Mouse (Mus musculus) lung, postnatal 0 days (tissue): Measurements from ENCODE around the gene Tmco4. TPM values are rescaled to one million over a fixed set of nuclear protein-coding genes. Genes with fewer than 3 reads are reported as not detected.

Experiments
- ATAC-seq: fragments of 200-750 bp; cut with Nextera tagmentation; 2 replicates; pipeline ENCODE4 v1.8.0; 2017; ENCODE audit warnings: moderate library complexity
- DNase-seq: peaks from one replicate; pipeline ENCODE4 v3.0.0-alpha.2; 2016; ENCODE audit warnings: low spot score
- H3K27ac ChIP-seq: fragments of 300-500 bp; sonication (generic); 2 replicates; pipeline ENCODE4 v1.5.1; 2014; ENCODE audit warnings: antibody characterized with exemption, mild to moderate bottlenecking, low read length, mixed read lengths
- H3K27me3 ChIP-seq: fragments of 300-500 bp; sonication (generic); replicated peaks from 2 replicates; pipeline ENCODE4 v1.6.1; 2014; ENCODE audit warnings: low read length, mixed read lengths; ENCODE audit not compliant: insufficient read depth
- H3K36me3 ChIP-seq: fragments of 300-500 bp; sonication (generic); 2 replicates; pipeline ENCODE4 v1.6.1; 2014; ENCODE audit warnings: low read length, mixed read lengths; ENCODE audit not compliant: insufficient read depth
- H3K4me1 ChIP-seq: fragments of 300-500 bp; sonication (generic); 2 replicates; pipeline ENCODE4 v1.6.1; 2014; ENCODE audit warnings: antibody characterized with exemption, low read depth, low read length, mixed read lengths; ENCODE audit not compliant: insufficient read depth
- H3K4me2 ChIP-seq: fragments of 300-500 bp; sonication (generic); replicated peaks from 2 replicates; pipeline ENCODE4 v1.6.1; 2014; ENCODE audit warnings: low read depth, mild to moderate bottlenecking, low read length, moderate library complexity, mixed read lengths
- H3K4me3 ChIP-seq: fragments of 300-500 bp; sonication (generic); 2 replicates; pipeline ENCODE4 v1.5.1; 2014; ENCODE audit warnings: low read depth, low read length
- H3K9ac ChIP-seq: fragments of 300-500 bp; sonication (generic); replicated peaks from 2 replicates; pipeline ENCODE4 v1.6.1; 2014; ENCODE audit warnings: low read depth, mild to moderate bottlenecking
- H3K9me3 ChIP-seq: fragments of 300-500 bp; sonication (generic); 2 replicates; pipeline ENCODE4 v1.6.1; 2016; ENCODE audit warnings: low read length, mixed read lengths
- CTCF ChIP-seq: IDR thresholded peaks from 2 replicates; pipeline ENCODE4 v1.5.1; 2016; ENCODE audit warnings: antibody characterized with exemption, mild to moderate bottlenecking
- EP300 ChIP-seq: IDR thresholded peaks from 2 replicates; pipeline ENCODE4 v1.6.1; 2016; ENCODE audit warnings: antibody characterized with exemption, mild to moderate bottlenecking, control low read depth
- WGBS: fragments of 180-500 bp; shearing (Covaris S2); extraction: QIAGEN DNeasy Blood & Tissue Kit; methylation state at CpG from one replicate; pipeline ENCODE4 v1.1.7; 2014; 5-methylcytosine and 5-hydroxymethylcytosine counted together
- polyA plus RNA-seq: library from polyadenylated mRNA; unstranded; fragments of >200 nt; fragmentation: Nextera tagmentation; extraction: Ambion mirVana; gene quantifications from 2 replicates; pipeline ENCODE4 v1.2.1, GENCODE M21; 2015

Gene Tmco4
- polyA plus RNA-seq, 1 experiment from 2014 or later, result 8.5 TPM

GRCm38 (mm10) chr4:138980021-138980420 lies 7.3 kb downstream of the Tmco4 start:
- no peak overlapping the region for H3K9ac ChIP-seq
- H3K4me3 ChIP-seq, result no peak overlapping the region
- no peak for DNase-seq
- WGBS, result 67% methylated on average over 8 of the region's 8 CpGs
- TF ChIP-seq CTCF (no peak), EP300 (no peak)
- no peaks in the 10 kb centered on the region for H3K9me3 ChIP-seq
- no peak overlapping the region for H3K27ac ChIP-seq
- H3K27me3 ChIP-seq, result no peaks in the 10 kb centered on the region
- no peaks in the 10 kb centered on the region for H3K36me3 ChIP-seq
- no peaks in the 10 kb centered on the region for H3K4me1 ChIP-seq
- no peak for ATAC-seq
- H3K4me2 ChIP-seq, result no peak overlapping the region

- Histone ChIP-seq H3K9ac (no peak overlapping the region), H3K4me1 (no peaks in the 10 kb centered on the region), H3K4me3 (no peak overlapping the region), H3K27ac (no peak overlapping the region), H3K36me3 (no peaks in the 10 kb centered on the region), H3K27me3 (no peaks in the 10 kb centered on the region), H3K9me3 (no peaks in the 10 kb centered on the region), H3K4me2 (no peak overlapping the region)
- DNase-seq (peak; percentile 30), ATAC-seq (0 out of 2 replicates have a peak, but pooled peaks have one; percentile 40)
- 23% methylated on average over 12 of the region's 12 CpGs for WGBS
- no peak for TF ChIP-seq EP300
- TF ChIP-seq CTCF, result no peak
Observed at GRCm38 (mm10) chr4:138980771-138981420, 8.2 kb downstream of the Tmco4 start.

GRCm38 (mm10) chr4:138983422-138983821 lies 10.7 kb downstream of the Tmco4 start:
- Histone ChIP-seq H3K27ac (0 out of 2 replicates have a peak overlapping the region, but pooled peaks have one; percentile 1), H3K36me3 (no peaks in the 10 kb centered on the region), H3K27me3 (no peaks in the 10 kb centered on the region), H3K4me1 (no peaks in the 10 kb centered on the region), H3K4me2 (no peak overlapping the region), H3K9me3 (no peaks in the 10 kb centered on the region), H3K4me3 (no peak overlapping the region), H3K9ac (no peak overlapping the region)
- DNase-seq (peak; percentile 64), ATAC-seq (peak; percentile 80)
- TF ChIP-seq CTCF, result no peak
- TF ChIP-seq EP300, result no peak
- WGBS, result 55% methylated on average over 3 of the region's 3 CpGs

GRCm38 (mm10) chr4:138984744-138985143 lies 12.1 kb downstream of the Tmco4 start:
- no peaks in the 10 kb centered on the region for H3K36me3 ChIP-seq
- H3K9me3 ChIP-seq, result no peaks in the 10 kb centered on the region
- whole genome bisulfite sequencing, result 76% methylated on average over 7 of the region's 7 CpGs
- no peak overlapping the region for H3K9ac ChIP-seq
- H3K27ac ChIP-seq, result no peak overlapping the region
- H3K4me1 ChIP-seq, result no peaks in the 10 kb centered on the region
- no peak overlapping the region for H3K4me3 ChIP-seq
- no peaks in the 10 kb centered on the region for H3K27me3 ChIP-seq
- DNase-seq (no peak), ATAC-seq (no peak)
- no peak overlapping the region for H3K4me2 ChIP-seq
- TF ChIP-seq CTCF, result peak; percentile 37
- no peak for TF ChIP-seq EP300

- DNase-seq (no peak), ATAC-seq (no peak)
- Histone ChIP-seq H3K27ac (no peak overlapping the region), H3K4me1 (no peaks in the 10 kb centered on the region), H3K9me3 (no peaks in the 10 kb centered on the region), H3K27me3 (no peaks in the 10 kb centered on the region), H3K4me2 (no peak overlapping the region), H3K4me3 (no peak overlapping the region), H3K36me3 (no peaks in the 10 kb centered on the region), H3K9ac (no peak overlapping the region)
- 65% methylated on average over 5 of the region's 5 CpGs for WGBS
- TF ChIP-seq CTCF (no peak), EP300 (no peak)
Observed at GRCm38 (mm10) chr4:138986280-138986679, 13.6 kb downstream of the Tmco4 start.

- Histone ChIP-seq H3K4me3 (no peak overlapping the region), H3K36me3 (no peaks in the 10 kb centered on the region), H3K4me1 (no peaks in the 10 kb centered on the region), H3K27ac (no peak overlapping the region), H3K4me2 (no peak overlapping the region), H3K27me3 (no peaks in the 10 kb centered on the region), H3K9me3 (no peaks in the 10 kb centered on the region), H3K9ac (no peak overlapping the region)
- no peak for TF ChIP-seq CTCF
- TF ChIP-seq EP300, result no peak
- DNase-seq (no peak), ATAC-seq (no peak)
- WGBS, result 47% methylated on average over 3 of the region's 3 CpGs
Observed at GRCm38 (mm10) chr4:138994389-138994788, 21.7 kb downstream of the Tmco4 start.

GRCm38 (mm10) chr4:138996410-138996809 lies 23.7 kb downstream of the Tmco4 start:
- Histone ChIP-seq H3K9ac (no peak overlapping the region), H3K4me2 (no peak overlapping the region), H3K9me3 (no peaks in the 10 kb centered on the region), H3K4me1 (no peaks in the 10 kb centered on the region), H3K4me3 (no peak overlapping the region), H3K27ac (no peak overlapping the region), H3K36me3 (no peaks in the 10 kb centered on the region), H3K27me3 (no peaks in the 10 kb centered on the region)
- DNase-seq (no peak), ATAC-seq (no peak)
- WGBS, result 83% methylated on average over 5 of the region's 5 CpGs
- no peak for TF ChIP-seq EP300
- TF ChIP-seq CTCF, result peak; percentile 65
